In genomic region chr5:99438526-99438925, GRCm38 (mm10) we compare ENCODE assay signal across 19 mouse cellular contexts.
DNase-seq lines count a peak whose midpoint lies in the region; ATAC-seq lines count a peak whose summit lies in the region.
"Had no signal": no experiment of that assay in that cellular context is flagged by ENCODE, and none has a peak within 500 bp of the region (broad histone marks: within the 10 kb centered on the region; RNA-seq: fewer than 3 reads in every experiment).

No protein-coding gene starts in this region.

- no peaks in the 10 kb centered on the region for H3K9me3 ChIP-seq in forebrain, embryonic 15.5 days
- H3K9me3 ChIP-seq in forebrain, embryonic 10.5 days: no peaks in the 10 kb centered on the region
- no peaks in the 10 kb centered on the region for H3K9me3 ChIP-seq in megakaryocyte, embryonic 14.5 days
- no peaks in the 10 kb centered on the region for H3K9me3 ChIP-seq in hindbrain, embryonic 11.5 days (ENCODE audit: control insufficient read depth, low read length)
- H3K9me3 ChIP-seq: embryonic facial prominence, embryonic 13.5 days; heart, embryonic 15.5 days; hindbrain, embryonic 10.5 days had no signal

- H3K36me3 ChIP-seq in forebrain, embryonic 15.5 days: no peaks in the 10 kb centered on the region
- H3K36me3 ChIP-seq in forebrain, embryonic 10.5 days (replicated peaks): no peaks in the 10 kb centered on the region
- H3K36me3 ChIP-seq in megakaryocyte, embryonic 14.5 days (replicated peaks; ENCODE audit: low read length): no peaks in the 10 kb centered on the region
- no peaks in the 10 kb centered on the region for H3K36me3 ChIP-seq in macrophage (ENCODE audit: inconsistent target)
- no peaks in the 10 kb centered on the region for H3K36me3 ChIP-seq in hindbrain, embryonic 11.5 days (ENCODE audit: control insufficient read depth, insufficient read depth, low read length)
- H3K36me3 ChIP-seq: embryonic facial prominence, embryonic 13.5 days; heart, embryonic 15.5 days; hindbrain, embryonic 10.5 days had no signal

- 0 out of 2 replicates have a peak, but pooled peaks have one; percentile 33 for ATAC-seq in forebrain, embryonic 15.5 days (replicated peaks)
- no peak for ATAC-seq in megakaryocyte, adult 5-6 weeks (ENCODE audit: poor library complexity, severe bottlenecking)
- peak; percentile 93 for ATAC-seq in common myeloid progenitor, adult 5-6 weeks (replicated peaks; ENCODE audit: low read depth, poor library complexity, severe bottlenecking)
- ATAC-seq in hindbrain, embryonic 11.5 days (ENCODE audit: low FRiP score): no peak

- DNase-seq in forebrain, embryonic 10.5 days (ENCODE audit: extremely low spot score, low spot score): no peak
- DNase-seq in hindbrain, embryonic 11.5 days (ENCODE audit: low spot score): no peak
- DNase-seq: adrenal gland, postnatal 36 days; cerebellum, adult 2 months; cerebellum, postnatal 36 days; gastrocnemius, postnatal 25 days; kidney, adult 18-20 months; lung, adult 2 months; right cerebral cortex, adult 18-20 months; thymus, postnatal 25 days had no signal

- H3K27me3 ChIP-seq in forebrain, embryonic 15.5 days: no peaks in the 10 kb centered on the region
- H3K27me3 ChIP-seq in forebrain, embryonic 10.5 days (ENCODE audit: poor library complexity, severe bottlenecking): no peaks in the 10 kb centered on the region; the same call in 1 of the 2 replicates
- no peaks in the 10 kb centered on the region for H3K27me3 ChIP-seq in megakaryocyte, embryonic 14.5 days (replicated peaks)
- no peaks in the 10 kb centered on the region for H3K27me3 ChIP-seq in hindbrain, embryonic 11.5 days (ENCODE audit: control insufficient read depth, insufficient read depth, low read length)
- H3K27me3 ChIP-seq: embryonic facial prominence, embryonic 13.5 days; heart, embryonic 15.5 days had no signal

- WGBS in forebrain, embryonic 15.5 days: 50% methylated on average over 1 of the region's 1 CpGs
- WGBS in forebrain, embryonic 10.5 days: 91% methylated on average over 1 of the region's 1 CpGs
- WGBS in macrophage (ENCODE audit: missing documents): 25% methylated on average over 1 of the region's 1 CpGs
- WGBS in hindbrain, embryonic 11.5 days: 64% methylated on average over 1 of the region's 1 CpGs

- H3K4me3 ChIP-seq in forebrain, embryonic 15.5 days: no peak overlapping the region
- H3K4me3 ChIP-seq in forebrain, embryonic 10.5 days: no peak overlapping the region
- peak overlapping the region; percentile 42 for H3K4me3 ChIP-seq in megakaryocyte, embryonic 14.5 days (replicated peaks)
- no peak overlapping the region for H3K4me3 ChIP-seq in macrophage (ENCODE audit: inconsistent target)
- no peak overlapping the region for H3K4me3 ChIP-seq in hindbrain, embryonic 11.5 days (ENCODE audit: low read depth, low read length)
- H3K4me3 ChIP-seq: embryonic facial prominence, embryonic 13.5 days; heart, embryonic 15.5 days; hindbrain, embryonic 10.5 days had no signal

- no peak overlapping the region for H3K9ac ChIP-seq in forebrain, embryonic 15.5 days (replicated peaks)
- H3K9ac ChIP-seq in hindbrain, embryonic 11.5 days (ENCODE audit: low read depth, low read length): no peak overlapping the region
- H3K9ac ChIP-seq: embryonic facial prominence, embryonic 13.5 days; heart, embryonic 15.5 days had no signal

- no peaks in the 10 kb centered on the region for H3K79me2 ChIP-seq in macrophage (ENCODE audit: inconsistent target)

- H3K4me1 ChIP-seq in forebrain, embryonic 15.5 days: peaks cover 20% of the 10 kb centered on the region
- H3K4me1 ChIP-seq in forebrain, embryonic 10.5 days: 0 out of 2 replicates have a peak, but pooled peaks cover 1% of the 10 kb centered on the region
- H3K4me1 ChIP-seq in megakaryocyte, embryonic 14.5 days: peaks cover 40% of the 10 kb centered on the region
- no peaks in the 10 kb centered on the region for H3K4me1 ChIP-seq in hindbrain, embryonic 11.5 days (replicated peaks; ENCODE audit: control insufficient read depth, insufficient read depth, low read length)
- H3K4me1 ChIP-seq: embryonic facial prominence, embryonic 13.5 days; hindbrain, embryonic 10.5 days had no signal

- H3K27ac ChIP-seq in forebrain, embryonic 15.5 days (replicated peaks): peak overlapping the region; percentile 57
- no peak overlapping the region for H3K27ac ChIP-seq in forebrain, embryonic 10.5 days
- H3K27ac ChIP-seq in macrophage: peak overlapping the region; percentile 4; the same call in 1 of the 2 replicates
- no peak overlapping the region for H3K27ac ChIP-seq in hindbrain, embryonic 11.5 days (ENCODE audit: low read depth, low read length)
- H3K27ac ChIP-seq: embryonic facial prominence, embryonic 13.5 days; heart, embryonic 15.5 days; hindbrain, embryonic 10.5 days had no signal

- no peak overlapping the region for H3K4me2 ChIP-seq in forebrain, embryonic 15.5 days (replicated peaks)
- no peak overlapping the region for H3K4me2 ChIP-seq in hindbrain, embryonic 11.5 days (replicated peaks; ENCODE audit: low read depth, low read length)
- H3K4me2 ChIP-seq: embryonic facial prominence, embryonic 13.5 days; heart, embryonic 15.5 days; liver, embryonic 11.5 days had no signal

Comparison
In these comparisons a context has a peak if more than half of its experiments do, and no peak if none do; other contexts are left out.
1. H3K27ac ChIP-seq: peak in forebrain, embryonic 15.5 days (single experiment) and macrophage (single experiment); none in forebrain, embryonic 10.5 days (single experiment) and hindbrain, embryonic 11.5 days (single experiment).
2. ATAC-seq: peak in forebrain, embryonic 15.5 days (single experiment) and common myeloid progenitor, adult 5-6 weeks (single experiment); none in megakaryocyte, adult 5-6 weeks (single experiment) and hindbrain, embryonic 11.5 days (single experiment).